Mouse (Mus musculus): ENCODE data around the gene Brf1. TPM values are rescaled to one million over a fixed set of nuclear protein-coding genes. Genes with fewer than 3 reads are reported as not detected.

Brf1 gene
- polyA plus RNA-seq, 1 experiment, result 67.8 TPM

GRCm38 (mm10) chr12:112940238-112940637 lies 60.3 kb downstream of the Brf1 start:
- H3K4me1 ChIP-seq (ENCODE audit: control insufficient read depth, insufficient read depth, low read length), result peaks cover 23% of the 10 kb centered on the region
- no peaks in the 10 kb centered on the region for H3K27me3 ChIP-seq (ENCODE audit: control insufficient read depth, insufficient read depth, low read length)
- TF ChIP-seq CTCF (IDR thresholded peaks at IDR 0.05; ENCODE audit: control insufficient read depth, insufficient read depth, insufficient replicate concordance, low read depth, low read length), result no peak
- TF ChIP-seq POLR2A (IDR thresholded peaks at IDR 0.05; ENCODE audit: control insufficient read depth, low read depth, low read length), result no peak
- H3K36me3 ChIP-seq (ENCODE audit: control insufficient read depth, insufficient read depth, low read length), result no peaks in the 10 kb centered on the region
- no peak overlapping the region; the same call in 1 of the 2 replicates for H3K27ac ChIP-seq (ENCODE audit: control insufficient read depth, insufficient read depth, low read depth, low read length)
- H3K4me3 ChIP-seq (ENCODE audit: control insufficient read depth, low read depth, low read length), result no peak overlapping the region

- Histone ChIP-seq H3K4me1 (ENCODE audit: control insufficient read depth, insufficient read depth, low read length) (peaks cover 23% of the 10 kb centered on the region), H3K4me3 (ENCODE audit: control insufficient read depth, low read depth, low read length) (no peak overlapping the region), H3K36me3 (ENCODE audit: control insufficient read depth, insufficient read depth, low read length) (no peaks in the 10 kb centered on the region), H3K27me3 (ENCODE audit: control insufficient read depth, insufficient read depth, low read length) (no peaks in the 10 kb centered on the region), H3K27ac (ENCODE audit: control insufficient read depth, insufficient read depth, low read depth, low read length) (no peak overlapping the region)
- TF ChIP-seq POLR2A (IDR thresholded peaks at IDR 0.05; ENCODE audit: control insufficient read depth, low read depth, low read length) (no peak), CTCF (IDR thresholded peaks at IDR 0.05; ENCODE audit: control insufficient read depth, insufficient read depth, insufficient replicate concordance, low read depth, low read length) (no peak)
Observed at GRCm38 (mm10) chr12:112938873-112939565, 61.5 kb downstream of the Brf1 start.

GRCm38 (mm10) chr12:112938366-112938765 lies 62.1 kb downstream of the Brf1 start:
- H3K27me3 ChIP-seq (ENCODE audit: control insufficient read depth, insufficient read depth, low read length), result no peaks in the 10 kb centered on the region
- TF ChIP-seq CTCF (IDR thresholded peaks at IDR 0.05; ENCODE audit: control insufficient read depth, insufficient read depth, insufficient replicate concordance, low read depth, low read length) (no peak), POLR2A (IDR thresholded peaks at IDR 0.05; ENCODE audit: control insufficient read depth, low read depth, low read length) (no peak)
- H3K4me1 ChIP-seq (ENCODE audit: control insufficient read depth, insufficient read depth, low read length), result peaks cover 23% of the 10 kb centered on the region
- H3K36me3 ChIP-seq (ENCODE audit: control insufficient read depth, insufficient read depth, low read length), result no peaks in the 10 kb centered on the region
- no peak overlapping the region for H3K4me3 ChIP-seq (ENCODE audit: control insufficient read depth, low read depth, low read length)
- no peak overlapping the region for H3K27ac ChIP-seq (ENCODE audit: control insufficient read depth, insufficient read depth, low read depth, low read length)

- H3K4me1 ChIP-seq (ENCODE audit: control insufficient read depth, insufficient read depth, low read length), result peaks cover 23% of the 10 kb centered on the region
- TF ChIP-seq POLR2A (IDR thresholded peaks at IDR 0.05; ENCODE audit: control insufficient read depth, low read depth, low read length) (no peak), CTCF (IDR thresholded peaks at IDR 0.05; ENCODE audit: control insufficient read depth, insufficient read depth, insufficient replicate concordance, low read depth, low read length) (no peak)
- no peak overlapping the region for H3K4me3 ChIP-seq (ENCODE audit: control insufficient read depth, low read depth, low read length)
- no peak overlapping the region for H3K27ac ChIP-seq (ENCODE audit: control insufficient read depth, insufficient read depth, low read depth, low read length)
- no peaks in the 10 kb centered on the region for H3K27me3 ChIP-seq (ENCODE audit: control insufficient read depth, insufficient read depth, low read length)
- H3K36me3 ChIP-seq (ENCODE audit: control insufficient read depth, insufficient read depth, low read length), result no peaks in the 10 kb centered on the region
Observed at GRCm38 (mm10) chr12:112937906-112938305, 62.6 kb downstream of the Brf1 start.

GRCm38 (mm10) chr12:112932647-112933046 lies 67.9 kb downstream of the Brf1 start:
- Histone ChIP-seq H3K4me3 (ENCODE audit: control insufficient read depth, low read depth, low read length) (no peak overlapping the region), H3K4me1 (ENCODE audit: control insufficient read depth, insufficient read depth, low read length) (peaks cover 9% of the 10 kb centered on the region), H3K27me3 (ENCODE audit: control insufficient read depth, insufficient read depth, low read length) (no peaks in the 10 kb centered on the region), H3K27ac (ENCODE audit: control insufficient read depth, insufficient read depth, low read depth, low read length) (no peak overlapping the region), H3K36me3 (ENCODE audit: control insufficient read depth, insufficient read depth, low read length) (no peaks in the 10 kb centered on the region)
- TF ChIP-seq CTCF (IDR thresholded peaks at IDR 0.05; ENCODE audit: control insufficient read depth, insufficient read depth, insufficient replicate concordance, low read depth, low read length) (no peak), POLR2A (IDR thresholded peaks at IDR 0.05; ENCODE audit: control insufficient read depth, low read depth, low read length) (no peak)

GRCm38 (mm10) chr12:112929562-112930352 lies 70.7 kb downstream of the Brf1 start, which contains the start of gene Jag2:
Gene Jag2 (minus strand): TSS chr12:112929776.
- H3K27me3 ChIP-seq (ENCODE audit: control insufficient read depth, insufficient read depth, low read length), result no peaks in the 10 kb centered on the region

More at GRCm38 (mm10) chr12:112929562-112930352, 70.7 kb downstream of the Brf1 start, which contains the start of gene Jag2:
- Histone ChIP-seq H3K36me3 (ENCODE audit: control insufficient read depth, insufficient read depth, low read length) (no peaks in the 10 kb centered on the region), H3K4me3 (ENCODE audit: control insufficient read depth, low read depth, low read length) (peak within 1 kb of the TSS; percentile 77), H3K27ac (ENCODE audit: control insufficient read depth, insufficient read depth, low read depth, low read length) (peak within 1 kb of the TSS; percentile 25; the same call in 1 of the 2 replicates), H3K4me1 (ENCODE audit: control insufficient read depth, insufficient read depth, low read length) (peaks cover 12% of the 10 kb centered on the region)
- TF ChIP-seq POLR2A (IDR thresholded peaks at IDR 0.05; ENCODE audit: control insufficient read depth, low read depth, low read length) (no peak), CTCF (IDR thresholded peaks at IDR 0.05; ENCODE audit: control insufficient read depth, insufficient read depth, insufficient replicate concordance, low read depth, low read length) (0 out of 2 replicates have a peak, but pooled peaks have one; percentile 11)
